Mouse (Mus musculus) ES-Bruce4 (cell line): ENCODE measurements around the gene Mtx1. TPM values are rescaled to one million over a fixed set of nuclear protein-coding genes. Genes with fewer than 3 reads are reported as not detected.

Experiments used
- H3K27ac ChIP-seq: 2 replicates; pipeline ENCODE4 v1.5.1; 2012; ENCODE audit warnings: low read length, inconsistent platforms; ENCODE audit not compliant: insufficient read depth
- H3K27me3 ChIP-seq: 2 replicates; pipeline ENCODE4 v1.6.1; 2012; ENCODE audit warnings: mild to moderate bottlenecking, low read length, inconsistent platforms; ENCODE audit not compliant: control insufficient read depth, poor library complexity, insufficient read depth, severe bottlenecking
- H3K36me3 ChIP-seq: 2 replicates; pipeline ENCODE4 v1.6.1; 2012; ENCODE audit warnings: inconsistent platforms, mild to moderate bottlenecking, low read length, moderate library complexity; ENCODE audit not compliant: control insufficient read depth, poor library complexity, insufficient read depth, severe bottlenecking
- H3K4me1 ChIP-seq: one replicate; pipeline ENCODE4 v1.8.1; 2011; ENCODE audit warnings: low read length; ENCODE audit not compliant: control insufficient read depth, insufficient read depth
- H3K4me3 ChIP-seq: 2 replicates; pipeline ENCODE4 v1.5.1; 2011; ENCODE audit warnings: low read depth, mild to moderate bottlenecking, low read length
- H3K9ac ChIP-seq: 2 replicates; pipeline ENCODE4 v1.6.1; 2012; ENCODE audit warnings: low read depth, mild to moderate bottlenecking, inconsistent platforms; ENCODE audit not compliant: poor library complexity, severe bottlenecking
- H3K9me3 ChIP-seq: replicated peaks from 2 replicates; pipeline ENCODE4 v1.6.1; 2012; ENCODE audit warnings: mild to moderate bottlenecking, low read length, inconsistent platforms; ENCODE audit not compliant: control insufficient read depth, poor library complexity, insufficient read depth, severe bottlenecking
- CTCF ChIP-seq: IDR thresholded peaks from one replicate; pipeline ENCODE4 v1.8.1; 2011; ENCODE audit warnings: low read depth, low read length
- EP300 ChIP-seq: IDR thresholded peaks from 2 replicates; pipeline ENCODE4 v1.6.1; 2011; ENCODE audit warnings: low read depth, low read length; ENCODE audit not compliant: insufficient read depth
- POLR2A ChIP-seq: IDR thresholded peaks from one replicate; pipeline ENCODE4 v1.8.1; 2011; ENCODE audit warnings: low read length; ENCODE audit not compliant: insufficient read depth
- polyA plus RNA-seq: library from polyadenylated mRNA; stranded (reverse); fragments of >200 nt; gene quantifications from 2 replicates; pipeline ENCODE4 v1.2.4, GENCODE M21; 2011; ENCODE audit warnings: low read depth; ENCODE audit not compliant: missing spikeins, insufficient read depth, insufficient read length

The Mtx1 gene
- polyA plus RNA-seq, 1 experiment, result 136 TPM

- Histone ChIP-seq H3K27me3 (no peaks in the 10 kb centered on the region), H3K36me3 (peaks cover 18% of the 10 kb centered on the region), H3K9ac (no peak overlapping the region), H3K27ac (no peak overlapping the region), H3K4me1 (no peaks in the 10 kb centered on the region), H3K9me3 (no peaks in the 10 kb centered on the region), H3K4me3 (no peak overlapping the region)
- TF ChIP-seq EP300 (no peak), CTCF (no peak), POLR2A (no peak)
These were observed 18.2 kb downstream of the Mtx1 start for GRCm38 (mm10) chr3:89208736-89209135.

GRCm38 (mm10) chr3:89208075-89208657 is 18.7 kb downstream of the Mtx1 start:
- no peaks in the 10 kb centered on the region for H3K9me3 ChIP-seq
- no peak overlapping the region for H3K9ac ChIP-seq
- H3K4me1 ChIP-seq, result no peaks in the 10 kb centered on the region
- H3K27ac ChIP-seq, result no peak overlapping the region
- no peaks in the 10 kb centered on the region for H3K27me3 ChIP-seq
- peaks cover 18% of the 10 kb centered on the region for H3K36me3 ChIP-seq
- no peak overlapping the region for H3K4me3 ChIP-seq
- TF ChIP-seq CTCF, result no peak
- TF ChIP-seq EP300, result no peak
- no peak for TF ChIP-seq POLR2A

- H3K36me3 ChIP-seq, result peaks cover 18% of the 10 kb centered on the region
- H3K9ac ChIP-seq, result no peak overlapping the region
- H3K9me3 ChIP-seq, result no peaks in the 10 kb centered on the region
- no peak overlapping the region for H3K27ac ChIP-seq
- TF ChIP-seq CTCF (no peak), POLR2A (no peak), EP300 (no peak)
- H3K4me1 ChIP-seq, result no peaks in the 10 kb centered on the region
- H3K4me3 ChIP-seq, result no peak overlapping the region
- H3K27me3 ChIP-seq, result no peaks in the 10 kb centered on the region
These were observed 20.2 kb downstream of the Mtx1 start for GRCm38 (mm10) chr3:89206695-89207094.

- peaks cover 18% of the 10 kb centered on the region for H3K36me3 ChIP-seq
- H3K4me3 ChIP-seq, result no peak overlapping the region
These were observed 20.8 kb downstream of the Mtx1 start for GRCm38 (mm10) chr3:89206079-89206478.

GRCm38 (mm10) chr3:89203142-89203514 is 23.8 kb downstream of the Mtx1 start:
- Histone ChIP-seq H3K27me3 (no peaks in the 10 kb centered on the region; the same call in 1 of the 2 replicates), H3K9me3 (no peaks in the 10 kb centered on the region), H3K36me3 (peaks cover 10% of the 10 kb centered on the region), H3K27ac (no peak overlapping the region), H3K9ac (peak overlapping the region; percentile 59), H3K4me3 (peak overlapping the region; percentile 92), H3K4me1 (no peaks in the 10 kb centered on the region)
- TF ChIP-seq CTCF, result no peak
- no peak for TF ChIP-seq POLR2A
- TF ChIP-seq EP300, result no peak

More at GRCm38 (mm10) chr3:89206079-89206478, 20.8 kb downstream of the Mtx1 start:
- H3K9ac ChIP-seq, result no peak overlapping the region
- no peak for TF ChIP-seq EP300
- no peak for TF ChIP-seq CTCF
- H3K4me1 ChIP-seq, result no peaks in the 10 kb centered on the region
- H3K27ac ChIP-seq, result no peak overlapping the region
- no peaks in the 10 kb centered on the region for H3K27me3 ChIP-seq
- H3K9me3 ChIP-seq, result no peaks in the 10 kb centered on the region

GRCm38 (mm10) chr3:89202253-89203141 is 24.4 kb downstream of the Mtx1 start, which contains the start of gene Gba:
Gene Gba, plus strand, starts transcription at chr3:89202928.
- Histone ChIP-seq H3K4me3 (peak within 1 kb of the TSS; percentile 92), H3K27ac (no peak within 1 kb of the TSS), H3K9ac (peak within 1 kb of the TSS; percentile 59), H3K4me1 (no peaks in the 10 kb centered on the region), H3K27me3 (no peaks in the 10 kb centered on the region; the same call in 1 of the 2 replicates), H3K9me3 (no peaks in the 10 kb centered on the region), H3K36me3 (peaks cover 10% of the 10 kb centered on the region)
- TF ChIP-seq CTCF (no peak), EP300 (no peak), POLR2A (no peak)
